Mouse (Mus musculus) limb, embryonic 15.5 days (tissue): Measurements from ENCODE around the gene Pet100. TPM values are rescaled to one million over a fixed set of nuclear protein-coding genes. Genes with fewer than 3 reads are reported as not detected.
"Not testable (repeated sequence)": the region's sequence is repeated elsewhere in the genome, so short reads cannot be mapped to it uniquely, and the experiment has no call there.

Experiments
- ATAC-seq: fragments of 200-750 bp; cut with Nextera tagmentation; 2 replicates; pipeline ENCODE4 v1.8.0; 2017; ENCODE audit warnings: low read depth, moderate TSS enrichment; ENCODE audit not compliant: insufficient number of reproducible peaks, low FRiP score, low TSS enrichment
- H3K27ac ChIP-seq: fragments of 300-500 bp; sonication (generic); 2 replicates; pipeline ENCODE4 v1.5.1; 2015; ENCODE audit warnings: moderate library complexity, mild to moderate bottlenecking, inconsistent platforms
- H3K27me3 ChIP-seq: fragments of 300-500 bp; sonication (generic); 2 replicates; pipeline ENCODE4 v1.6.1; 2015; ENCODE audit warnings: inconsistent platforms
- H3K36me3 ChIP-seq: fragments of 300-500 bp; sonication (generic); 2 replicates; pipeline ENCODE4 v1.6.1; 2015; ENCODE audit warnings: inconsistent platforms
- H3K4me1 ChIP-seq: fragments of 300-500 bp; sonication (generic); 2 replicates; pipeline ENCODE4 v1.6.1; 2015; ENCODE audit warnings: inconsistent platforms
- H3K4me2 ChIP-seq: fragments of 300-500 bp; sonication (generic); 2 replicates; pipeline ENCODE4 v1.6.1; 2015; ENCODE audit warnings: mild to moderate bottlenecking, inconsistent platforms
- H3K4me3 ChIP-seq: fragments of 300-500 bp; sonication (generic); 2 replicates; pipeline ENCODE4 v1.5.1; 2015; ENCODE audit warnings: mild to moderate bottlenecking, inconsistent platforms
- H3K9ac ChIP-seq: fragments of 300-500 bp; sonication (generic); 2 replicates; pipeline ENCODE4 v1.6.1; 2015; ENCODE audit warnings: inconsistent platforms
- H3K9me3 ChIP-seq: fragments of 300-500 bp; sonication (generic); 2 replicates; pipeline ENCODE4 v1.6.1; 2016; ENCODE audit warnings: inconsistent platforms
- WGBS: fragments of 180-500 bp; shearing (Covaris S2); methylation state at CpG from one replicate; pipeline ENCODE4 v1.1.7; 2015; 5-methylcytosine and 5-hydroxymethylcytosine counted together
- polyA plus RNA-seq: library from polyadenylated mRNA; unstranded; fragments of >200 nt; fragmentation: Nextera tagmentation; extraction: Ambion mirVana; gene quantifications from 2 replicates; pipeline ENCODE4 v1.2.1, GENCODE M21; 2015

The Pet100 gene
- polyA plus RNA-seq = 94.9 and 112 TPM in 2 replicates

DNA sequence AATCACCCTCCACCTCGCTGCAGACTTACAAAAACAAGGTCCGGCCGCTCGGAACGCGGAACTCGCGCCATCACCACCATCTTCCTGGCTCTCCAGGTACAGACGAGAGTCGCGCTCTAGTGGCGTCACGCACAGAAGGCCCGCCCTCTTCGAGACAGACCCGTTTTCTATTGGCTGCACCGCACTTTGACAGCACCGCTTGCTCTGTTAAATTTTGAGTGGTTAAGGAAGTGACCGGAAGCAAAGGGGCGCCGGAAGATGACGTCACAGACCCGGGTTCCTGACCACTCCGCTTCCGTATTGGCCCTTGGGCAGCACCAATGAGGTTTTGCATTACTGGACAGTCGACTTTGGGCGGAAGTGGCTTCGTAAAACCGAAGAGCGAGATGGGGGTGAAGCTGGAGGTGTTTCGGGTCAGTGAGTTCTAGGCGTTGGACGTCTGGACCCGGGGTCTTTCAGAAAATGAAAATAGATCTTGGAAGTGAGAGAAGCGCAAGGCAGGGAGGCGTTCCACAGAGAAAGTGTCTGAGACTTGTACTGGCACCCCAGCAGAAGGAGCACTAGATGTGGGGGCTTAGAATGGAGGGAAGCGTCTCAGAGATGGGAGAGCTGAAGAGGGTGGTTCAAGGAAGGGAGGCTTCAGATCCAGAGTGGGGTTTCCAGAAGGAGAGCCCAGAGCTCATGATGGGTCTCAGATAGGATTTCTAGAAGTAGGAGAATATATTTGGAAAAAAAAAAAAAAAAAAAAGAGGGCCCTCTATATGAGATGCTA lies at the start of gene Pet100, which contains the start of gene Xab2:
TSS of gene Pet100 (plus strand) at position 350 of the 772 bp plus-strand sequence.
TSS of gene Xab2 (minus strand) at position 118 of the 772 bp plus-strand sequence.
- no peaks in the 10 kb centered on the region for H3K9me3 ChIP-seq
- H3K36me3 ChIP-seq = peaks cover 23% of the 10 kb centered on the region
- ATAC-seq = peak; percentile 98
- H3K27me3 ChIP-seq = no peaks in the 10 kb centered on the region
- peak within 1 kb of the TSS; percentile 72 for H3K4me3 ChIP-seq
- H3K4me1 ChIP-seq = peaks cover 21% of the 10 kb centered on the region
- no peak within 1 kb of the TSS for H3K27ac ChIP-seq
- peak within 1 kb of the TSS; percentile 73 for H3K4me2 ChIP-seq
- H3K9ac ChIP-seq = peak within 1 kb of the TSS; percentile 70
- WGBS = under 1% methylated on average over 37 of the region's 37 CpGs

GRCm38 (mm10) chr8:3574546-3574945 lies 46.8 kb upstream of the Pet100 start:
- peaks cover 12% of the 10 kb centered on the region for H3K4me1 ChIP-seq
- 93% methylated on average over 3 of the region's 3 CpGs for WGBS
- ATAC-seq = no peak

DNA sequence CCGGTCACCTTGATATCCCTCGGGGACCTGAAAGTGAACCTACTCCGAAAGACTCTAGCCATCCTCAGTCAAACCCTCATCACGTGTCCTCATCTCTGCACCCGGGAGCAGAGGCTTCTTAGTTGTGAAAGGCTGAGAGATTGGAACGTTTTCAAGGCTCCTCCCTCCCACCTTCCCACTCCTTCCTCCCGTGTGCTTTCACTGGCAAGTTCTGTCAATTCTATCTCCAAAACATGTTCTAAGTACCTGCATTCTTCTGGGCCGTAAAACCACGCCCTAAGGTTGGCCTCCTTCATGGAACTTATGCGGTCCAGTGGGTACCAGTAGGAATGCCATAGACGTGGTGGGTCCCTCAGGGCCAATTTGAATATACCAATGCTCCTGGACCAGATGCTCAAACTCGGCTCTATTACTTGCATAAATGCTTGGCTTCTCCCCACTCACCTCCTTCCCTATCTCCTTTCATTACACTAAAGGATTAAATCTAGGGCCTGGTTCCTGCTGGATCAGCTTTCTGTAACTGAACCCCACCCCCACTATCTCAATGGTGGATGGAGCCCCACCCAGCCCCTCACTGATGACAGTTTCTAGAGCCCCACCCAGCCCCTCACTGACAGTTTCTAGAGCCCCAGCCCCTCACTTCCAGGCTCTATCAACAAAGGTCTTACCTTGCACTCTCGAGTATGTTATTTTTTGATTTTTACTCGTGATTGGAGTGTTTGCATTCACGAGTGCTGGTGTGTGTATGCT lies 45.0 kb upstream of the Pet100 start:
- H3K4me1 ChIP-seq = peaks cover 17% of the 10 kb centered on the region
- no peak overlapping the region for H3K4me2 ChIP-seq
- H3K4me3 ChIP-seq = no peak overlapping the region
- no peak overlapping the region for H3K27ac ChIP-seq
- WGBS = 52% methylated on average over 15 of the region's 15 CpGs
- no peak overlapping the region for H3K9ac ChIP-seq
- ATAC-seq = no peak
- no peaks in the 10 kb centered on the region for H3K9me3 ChIP-seq
- H3K27me3 ChIP-seq = no peaks in the 10 kb centered on the region
- H3K36me3 ChIP-seq = no peaks in the 10 kb centered on the region

More at GRCm38 (mm10) chr8:3574546-3574945, 46.8 kb upstream of the Pet100 start:
- H3K27me3 ChIP-seq = no peaks in the 10 kb centered on the region
- no peak overlapping the region for H3K9ac ChIP-seq
- no peak overlapping the region for H3K27ac ChIP-seq
- no peaks in the 10 kb centered on the region for H3K36me3 ChIP-seq
- H3K9me3 ChIP-seq = no peaks in the 10 kb centered on the region
- H3K4me3 ChIP-seq = no peak overlapping the region
- no peak overlapping the region for H3K4me2 ChIP-seq

GRCm38 (mm10) chr8:3579390-3580364 lies 41.7 kb upstream of the Pet100 start:
- H3K27ac ChIP-seq = peak overlapping the region; percentile 57
- peaks cover 17% of the 10 kb centered on the region for H3K4me1 ChIP-seq
- H3K36me3 ChIP-seq = no peaks in the 10 kb centered on the region
- H3K4me3 ChIP-seq = no peak overlapping the region
- H3K4me2 ChIP-seq = no peak overlapping the region
- no peaks in the 10 kb centered on the region for H3K9me3 ChIP-seq
- ATAC-seq = peak; percentile 48; the same call in 1 of the 2 replicates
- H3K27me3 ChIP-seq = no peaks in the 10 kb centered on the region
- 39% methylated on average over 9 of the region's 9 CpGs for WGBS
- H3K9ac ChIP-seq = no peak overlapping the region

DNA sequence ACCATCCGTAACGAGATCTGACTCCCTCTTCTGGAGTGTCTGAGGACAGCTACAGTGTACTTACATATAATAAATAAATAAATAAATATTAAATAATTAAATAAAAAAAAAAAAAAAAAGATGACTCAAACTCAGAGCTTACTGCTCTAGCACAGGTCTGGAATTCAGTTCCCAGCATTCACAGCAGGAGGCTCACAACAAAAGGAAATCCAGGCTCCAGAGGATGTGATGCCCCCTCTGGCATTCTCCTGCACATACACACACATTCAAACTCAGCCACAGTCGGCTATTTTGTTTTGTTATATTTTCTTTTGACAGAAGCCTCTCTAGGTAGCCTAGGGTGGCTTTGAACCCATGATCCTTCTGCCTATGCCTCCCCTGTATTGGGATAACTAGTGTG lies 39.4 kb upstream of the Pet100 start:
- H3K4me3 ChIP-seq, ATAC-seq, H3K9ac ChIP-seq, H3K36me3 ChIP-seq, H3K4me2 ChIP-seq, H3K9me3 ChIP-seq, H3K27ac ChIP-seq, H3K27me3 ChIP-seq: not testable (repeated sequence)
- 90% methylated on average over 3 of the region's 3 CpGs for WGBS
- peaks cover 12% of the 10 kb centered on the region for H3K4me1 ChIP-seq

DNA sequence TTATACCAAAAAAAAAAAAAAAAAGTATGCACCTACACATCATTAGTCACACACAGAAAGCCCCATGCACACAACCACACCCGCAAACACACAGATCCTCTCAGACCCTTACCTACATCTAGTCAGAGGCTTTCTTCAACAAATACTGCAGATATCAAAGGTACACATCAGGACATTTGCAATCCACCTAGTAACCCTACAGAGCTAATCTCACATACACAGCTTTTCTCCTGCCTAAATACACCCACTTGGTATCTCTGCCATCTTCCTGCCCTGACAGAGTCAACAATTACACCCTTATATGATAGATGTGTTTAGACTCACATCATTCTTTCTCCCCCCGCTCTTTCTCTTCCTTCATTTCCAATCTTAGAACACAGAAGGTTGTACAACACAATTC lies 34.9 kb upstream of the Pet100 start:
- no peak overlapping the region for H3K4me3 ChIP-seq
- H3K9ac ChIP-seq = no peak overlapping the region
- H3K36me3 ChIP-seq = no peaks in the 10 kb centered on the region
- H3K27me3 ChIP-seq = no peaks in the 10 kb centered on the region
- 89% methylated on average over 2 of the region's 2 CpGs for WGBS
- no peak overlapping the region for H3K27ac ChIP-seq
- H3K4me2 ChIP-seq = no peak overlapping the region
- H3K9me3 ChIP-seq = no peaks in the 10 kb centered on the region
- no peak for ATAC-seq
- peaks cover 7% of the 10 kb centered on the region for H3K4me1 ChIP-seq

GRCm38 (mm10) chr8:3586993-3587390 lies 34.4 kb upstream of the Pet100 start, which contains the start of gene Camsap3:
Gene Camsap3 (plus strand): TSS chr8:3587293.
- no peaks in the 10 kb centered on the region for H3K9me3 ChIP-seq
- peak within 1 kb of the TSS; percentile 42 for H3K9ac ChIP-seq
- peaks cover 7% of the 10 kb centered on the region for H3K4me1 ChIP-seq
- H3K27ac ChIP-seq = peak within 1 kb of the TSS; percentile 67; the same call in 1 of the 2 replicates
- H3K4me2 ChIP-seq = peak within 1 kb of the TSS; percentile 82
- no peak for ATAC-seq
- no peaks in the 10 kb centered on the region for H3K36me3 ChIP-seq
- H3K4me3 ChIP-seq = peak within 1 kb of the TSS; percentile 63
- WGBS = 2% methylated on average over 7 of the region's 7 CpGs
- no peaks in the 10 kb centered on the region for H3K27me3 ChIP-seq

GRCm38 (mm10) chr8:3587391-3588257 lies 33.7 kb upstream of the Pet100 start:
- ATAC-seq = peak; percentile 50; the same call in 1 of the 2 replicates
- H3K9ac ChIP-seq = peak overlapping the region; percentile 42
- no peaks in the 10 kb centered on the region for H3K27me3 ChIP-seq
- no peaks in the 10 kb centered on the region for H3K9me3 ChIP-seq
- WGBS = under 1% methylated on average over 76 of the region's 77 CpGs
- H3K4me1 ChIP-seq = peaks cover 7% of the 10 kb centered on the region
- no peaks in the 10 kb centered on the region for H3K36me3 ChIP-seq
- peak overlapping the region; percentile 63 for H3K4me3 ChIP-seq
- peak overlapping the region; percentile 67; the same call in 1 of the 2 replicates for H3K27ac ChIP-seq
- peak overlapping the region; percentile 82 for H3K4me2 ChIP-seq

GRCm38 (mm10) chr8:3588258-3588633 lies 33.1 kb upstream of the Pet100 start:
- H3K4me2 ChIP-seq = peak overlapping the region; percentile 82
- no peaks in the 10 kb centered on the region for H3K9me3 ChIP-seq
- H3K27me3 ChIP-seq = no peaks in the 10 kb centered on the region
- H3K9ac ChIP-seq = peak overlapping the region; percentile 42
- peak overlapping the region; percentile 63 for H3K4me3 ChIP-seq
- H3K4me1 ChIP-seq = peaks cover 7% of the 10 kb centered on the region
- WGBS = 3% methylated on average over 11 of the region's 11 CpGs
- 0 out of 2 replicates have a peak, but pooled peaks have one; percentile 30 for ATAC-seq
- peak overlapping the region; percentile 67; the same call in 1 of the 2 replicates for H3K27ac ChIP-seq
- H3K36me3 ChIP-seq = no peaks in the 10 kb centered on the region

GRCm38 (mm10) chr8:3593470-3593869 lies 27.9 kb upstream of the Pet100 start:
- no peak overlapping the region for H3K4me3 ChIP-seq
- no peak overlapping the region for H3K4me2 ChIP-seq
- H3K27me3 ChIP-seq = no peaks in the 10 kb centered on the region
- 74% methylated on average over 3 of the region's 3 CpGs for WGBS
- H3K9ac ChIP-seq = no peak overlapping the region
- H3K36me3 ChIP-seq = 0 out of 2 replicates have a peak, but pooled peaks cover 3% of the 10 kb centered on the region
- ATAC-seq = no peak
- H3K4me1 ChIP-seq = no peaks in the 10 kb centered on the region
- no peaks in the 10 kb centered on the region for H3K9me3 ChIP-seq
- H3K27ac ChIP-seq = no peak overlapping the region
